Mouse (Mus musculus) regulatory T cell (primary cell): ENCODE results near the gene Tefm.

Experiments used
- in situ Hi-C: fragments of 300-600 bp; cut with MboI, MseI; formaldehyde crosslinking; loops from one replicate; pipeline ENCODE4 v1.15.1; 2025; ENCODE audit warnings: high pct_unique_total_duplicates

Gene Tefm

GRCm38 (mm10) chr11:80098444-80099056, 43.4 kb downstream of the Tefm start:
- in situ Hi-C loops, result loop anchor here (5.0 kb wide), 1 partner anchor 76 kb away; no protein-coding TSS in a partner anchor

GRCm38 (mm10) chr11:80090555-80091164, 51.3 kb downstream of the Tefm start:
- in situ Hi-C loops, result no loop called here

- in situ Hi-C loops, result loop anchor here (5.0 kb wide), 1 partner anchor 97 kb away; no protein-coding TSS in a partner anchor
Measured at GRCm38 (mm10) chr11:80089817-80090214, 52.2 kb downstream of the Tefm start.

- in situ Hi-C loops, result loop anchor here (5.0 kb wide), 1 partner anchor 98 kb away; no protein-coding TSS in a partner anchor
Measured at GRCm38 (mm10) chr11:80088917-80089816, 52.8 kb downstream of the Tefm start, which contains the start of gene Atad5. Atad5 (plus strand) TSS chr11:80089400.

- in situ Hi-C loops, result loop anchor here (5.0 kb wide), 1 partner anchor 100 kb away; no protein-coding TSS in a partner anchor
Measured at GRCm38 (mm10) chr11:80086844-80087243, 55.1 kb downstream of the Tefm start.
